Comparison of ENCODE assay signal across 9 mouse cellular contexts in the genomic region with DNA sequence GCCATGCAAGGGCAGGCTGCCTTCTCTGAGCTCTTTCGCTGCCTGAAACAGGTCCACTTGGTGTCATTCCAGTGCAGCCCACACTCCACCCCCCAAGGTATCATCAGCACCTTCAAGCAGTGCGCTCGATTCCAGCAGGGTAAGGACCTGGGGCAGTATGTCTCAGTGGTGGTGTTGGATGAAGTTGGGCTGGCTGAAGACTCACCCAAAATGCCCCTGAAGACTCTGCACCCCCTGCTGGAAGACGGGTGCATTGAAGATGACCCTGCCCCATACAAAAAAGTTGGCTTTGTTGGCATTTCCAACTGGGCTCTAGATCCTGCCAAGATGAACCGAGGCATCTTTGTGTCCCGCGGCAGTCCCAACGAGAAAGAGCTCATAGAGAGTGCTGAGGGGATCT. TPM values are rescaled to one million over a fixed set of nuclear protein-coding genes. Genes with fewer than 3 reads are reported as not detected.
DNase-seq lines count a peak whose midpoint lies in the region; ATAC-seq lines count a peak whose summit lies in the region.
"Had no signal": no experiment of that assay in that cellular context is flagged by ENCODE, and none has a peak within 500 bp of the region (broad histone marks: within the 10 kb centered on the region; RNA-seq: fewer than 3 reads in every experiment).

No protein-coding gene starts in this region.

- DNase-seq in kidney, postnatal 10 days = peak; percentile 10
- DNase-seq in kidney, postnatal 25 days = no peak
- DNase-seq in 416B (ENCODE audit: low read depth) = peak; percentile 17
- peak; percentile 38 to 42 for DNase-seq in B cell, adult 2 months
- no peak for DNase-seq in urinary bladder, adult 2 months (ENCODE audit: low spot score)
- DNase-seq in retina, postnatal 1 day = no peak
- DNase-seq: midbrain, embryonic 14.5 days; right cerebral cortex, postnatal 25 days had no signal

- ATAC-seq in megakaryocyte-erythroid progenitor cell, adult 5-6 weeks (replicated peaks; ENCODE audit: low FRiP score, low TSS enrichment, poor library complexity, severe bottlenecking) = peak; percentile 55

RNA-seq across cellular contexts. Expression of gene Endov, which starts 48.9 kb away (rescaled TPM):
- 10.5 and 14.2 TPM in 2 replicates for total RNA-seq in megakaryocyte-erythroid progenitor cell, adult 5-6 weeks (2014; fragmentation: Nextera tagmentation)
- 19.8 and 20.0 TPM in 2 replicates for total RNA-seq in megakaryocyte-erythroid progenitor cell, adult 5-6 weeks (2017)
- 15.7 and 17.7 TPM in 2 replicates for polyA plus RNA-seq in urinary bladder, adult 2 months (2012; rRNA removed)

RNA-seq across cellular contexts. Expression of gene Rnf213, which starts 49.3 kb away (rescaled TPM):
- total RNA-seq in megakaryocyte-erythroid progenitor cell, adult 5-6 weeks (2014; fragmentation: Nextera tagmentation) = 87.9 and 107 TPM in 2 replicates
- 69.3 and 77.1 TPM in 2 replicates for total RNA-seq in megakaryocyte-erythroid progenitor cell, adult 5-6 weeks (2017)
- polyA plus RNA-seq in urinary bladder, adult 2 months (2012; rRNA removed) = 42.4 and 42.5 TPM in 2 replicates

Comparison
In these comparisons a context has a peak if more than half of its experiments do, and no peak if none do; other contexts are left out.
1. DNase-seq: peak in kidney, postnatal 10 days (single experiment), 416B (single experiment) and B cell, adult 2 months (2 of 2); none in kidney, postnatal 25 days (0 of 2), urinary bladder, adult 2 months (single experiment) and retina, postnatal 1 day (single experiment).